In genomic region chr6:13613671-13614070, GRCm38 (mm10) we compare ENCODE assay signal across 23 mouse cellular contexts.
"Had no signal": no experiment of that assay in that cellular context is flagged by ENCODE, and none has a peak within 500 bp of the region (broad histone marks: within the 10 kb centered on the region; RNA-seq: fewer than 3 reads in every experiment).

No protein-coding gene starts in this region.

- ATAC-seq: liver, postnatal 0 days; lung, postnatal 0 days; midbrain, embryonic 13.5 days; midbrain, embryonic 16.5 days had no signal

- H3K27me3 ChIP-seq: kidney, embryonic 15.5 days; limb, embryonic 15.5 days; midbrain, embryonic 13.5 days; neural tube, embryonic 13.5 days; stomach, embryonic 15.5 days had no signal

- H3K4me2 ChIP-seq: kidney, embryonic 15.5 days; limb, embryonic 15.5 days; liver, embryonic 11.5 days; lung, embryonic 14.5 days; midbrain, embryonic 13.5 days; neural tube, embryonic 13.5 days; stomach, embryonic 15.5 days had no signal

- H3K9me3 ChIP-seq: kidney, embryonic 15.5 days; limb, embryonic 15.5 days; midbrain, embryonic 10.5 days; midbrain, embryonic 13.5 days; neural tube, embryonic 13.5 days; stomach, embryonic 15.5 days had no signal

- H3K27ac ChIP-seq: kidney, embryonic 15.5 days; left cerebral cortex, adult 2 months; limb, embryonic 15.5 days; liver, embryonic 14.5 days; macrophage; midbrain, embryonic 10.5 days; midbrain, embryonic 13.5 days; neural tube, embryonic 13.5 days; stomach, embryonic 15.5 days had no signal

- H3K9ac ChIP-seq: kidney, embryonic 15.5 days; limb, embryonic 15.5 days; liver, embryonic 14.5 days; liver, postnatal 0 days; lung, embryonic 14.5 days; midbrain, embryonic 13.5 days; neural tube, embryonic 13.5 days; stomach, embryonic 15.5 days had no signal

- DNase-seq: kidney, adult 2 months; kidney, postnatal 10 days; kidney, postnatal 36 days; layer of hippocampus, postnatal 36 days; liver, postnatal 0 days; lung, embryonic 14.5 days; retina, postnatal 1 day; right cerebral cortex, postnatal 25 days; spleen, adult 18-20 months; thymus, postnatal 25 days had no signal

- H3K36me3 ChIP-seq: kidney, embryonic 15.5 days; limb, embryonic 15.5 days; midbrain, embryonic 10.5 days; midbrain, embryonic 13.5 days; neural tube, embryonic 13.5 days; stomach, embryonic 15.5 days had no signal

- H3K4me3 ChIP-seq: kidney, embryonic 15.5 days; left cerebral cortex, adult 2 months; limb, embryonic 15.5 days; midbrain, embryonic 10.5 days; midbrain, embryonic 13.5 days; myocyte; neural tube, embryonic 13.5 days; stomach, embryonic 15.5 days had no signal

- H3K4me1 ChIP-seq: limb, embryonic 15.5 days; midbrain, embryonic 13.5 days; stomach, embryonic 15.5 days had no signal
